Mouse (Mus musculus): ENCODE results near the gene Flvcr2. TPM values are rescaled to one million over a fixed set of nuclear protein-coding genes. Genes with fewer than 3 reads are reported as not detected.

Gene Flvcr2
- polyA plus RNA-seq, 1 experiment, result 0.47 TPM

GRCm38 (mm10) chr12:85704566-85704965 lies 41.8 kb upstream of the Flvcr2 start:
- Histone ChIP-seq H3K27me3 (ENCODE audit: control insufficient read depth, insufficient read depth, low read length) (no peaks in the 10 kb centered on the region), H3K4me1 (replicated peaks; ENCODE audit: control insufficient read depth, insufficient read depth, low read length) (peaks cover 23% of the 10 kb centered on the region), H3K4me3 (ENCODE audit: control insufficient read depth, insufficient read depth, low read length) (no peak overlapping the region), H3K36me3 (ENCODE audit: control insufficient read depth, insufficient read depth, low read length) (no peaks in the 10 kb centered on the region), H3K27ac (ENCODE audit: control insufficient read depth, insufficient read depth, low read length) (peak overlapping the region; percentile 68)
- WGBS, result 39% methylated on average over 7 of the region's 7 CpGs
- TF ChIP-seq CTCF (IDR thresholded peaks at IDR 0.05; ENCODE audit: borderline replicate concordance, control insufficient read depth, extremely low read depth, insufficient read depth, low read length, poor library complexity) (no peak), POLR2A (IDR thresholded peaks at IDR 0.05; ENCODE audit: control insufficient read depth, extremely low read depth, insufficient read depth, low read length, poor library complexity) (no peak)
- DNase-seq, result peak; percentile 22

GRCm38 (mm10) chr12:85705002-85705830 lies 41.1 kb upstream of the Flvcr2 start:
- 4% methylated on average over 20 of the region's 20 CpGs for WGBS
- peak; percentile 79 for DNase-seq
- H3K36me3 ChIP-seq (ENCODE audit: control insufficient read depth, insufficient read depth, low read length), result no peaks in the 10 kb centered on the region
- peak overlapping the region; percentile 68 for H3K27ac ChIP-seq (ENCODE audit: control insufficient read depth, insufficient read depth, low read length)
- H3K4me3 ChIP-seq (ENCODE audit: control insufficient read depth, insufficient read depth, low read length), result peak overlapping the region; percentile 50
- peaks cover 23% of the 10 kb centered on the region for H3K4me1 ChIP-seq (replicated peaks; ENCODE audit: control insufficient read depth, insufficient read depth, low read length)
- no peaks in the 10 kb centered on the region for H3K27me3 ChIP-seq (ENCODE audit: control insufficient read depth, insufficient read depth, low read length)
- TF ChIP-seq CTCF (IDR thresholded peaks at IDR 0.05; ENCODE audit: borderline replicate concordance, control insufficient read depth, extremely low read depth, insufficient read depth, low read length, poor library complexity) (no peak; the same call in 1 of the 2 replicates), POLR2A (IDR thresholded peaks at IDR 0.05; ENCODE audit: control insufficient read depth, extremely low read depth, insufficient read depth, low read length, poor library complexity) (peak; percentile 65)

GRCm38 (mm10) chr12:85705831-85706530 lies 40.4 kb upstream of the Flvcr2 start:
- Histone ChIP-seq H3K27ac (ENCODE audit: control insufficient read depth, insufficient read depth, low read length) (no peak overlapping the region), H3K27me3 (ENCODE audit: control insufficient read depth, insufficient read depth, low read length) (no peaks in the 10 kb centered on the region)
- WGBS, result 23% methylated on average over 17 of the region's 17 CpGs

DNA sequence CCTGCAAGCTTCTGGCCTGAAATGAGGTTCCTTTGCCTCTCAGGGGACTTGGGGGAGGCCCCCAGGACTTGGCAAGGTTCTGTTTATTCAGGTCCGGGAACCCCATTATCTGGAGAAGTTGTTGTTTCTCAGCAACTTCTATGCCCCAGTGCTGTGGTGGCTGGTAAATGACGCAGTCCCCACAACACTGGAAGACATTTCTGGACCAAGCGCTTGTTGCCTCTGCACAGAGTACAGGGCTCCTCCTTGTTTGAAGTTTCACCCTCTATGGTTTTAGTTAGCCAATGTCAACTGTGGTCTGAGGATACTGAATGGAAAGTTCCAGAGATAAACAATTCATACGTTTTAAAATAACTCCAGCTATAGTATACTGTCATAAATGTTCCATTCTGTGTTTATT lies 39.4 kb upstream of the Flvcr2 start:
- TF ChIP-seq POLR2A (IDR thresholded peaks at IDR 0.05; ENCODE audit: control insufficient read depth, extremely low read depth, insufficient read depth, low read length, poor library complexity) (no peak), CTCF (IDR thresholded peaks at IDR 0.05; ENCODE audit: borderline replicate concordance, control insufficient read depth, extremely low read depth, insufficient read depth, low read length, poor library complexity) (no peak)
- DNase-seq, result no peak
- Histone ChIP-seq H3K36me3 (ENCODE audit: control insufficient read depth, insufficient read depth, low read length) (no peaks in the 10 kb centered on the region), H3K27me3 (ENCODE audit: control insufficient read depth, insufficient read depth, low read length) (no peaks in the 10 kb centered on the region), H3K4me3 (ENCODE audit: control insufficient read depth, insufficient read depth, low read length) (no peak overlapping the region), H3K4me1 (replicated peaks; ENCODE audit: control insufficient read depth, insufficient read depth, low read length) (peaks cover 23% of the 10 kb centered on the region), H3K27ac (ENCODE audit: control insufficient read depth, insufficient read depth, low read length) (no peak overlapping the region)
- WGBS, result 91% methylated on average over 4 of the region's 4 CpGs

More at GRCm38 (mm10) chr12:85705831-85706530, 40.4 kb upstream of the Flvcr2 start:
- Histone ChIP-seq H3K36me3 (ENCODE audit: control insufficient read depth, insufficient read depth, low read length) (no peaks in the 10 kb centered on the region), H3K4me3 (ENCODE audit: control insufficient read depth, insufficient read depth, low read length) (peak overlapping the region; percentile 50), H3K4me1 (replicated peaks; ENCODE audit: control insufficient read depth, insufficient read depth, low read length) (peaks cover 23% of the 10 kb centered on the region)
- no peak for TF ChIP-seq POLR2A (IDR thresholded peaks at IDR 0.05; ENCODE audit: control insufficient read depth, extremely low read depth, insufficient read depth, low read length, poor library complexity)
- no peak for DNase-seq

DNA sequence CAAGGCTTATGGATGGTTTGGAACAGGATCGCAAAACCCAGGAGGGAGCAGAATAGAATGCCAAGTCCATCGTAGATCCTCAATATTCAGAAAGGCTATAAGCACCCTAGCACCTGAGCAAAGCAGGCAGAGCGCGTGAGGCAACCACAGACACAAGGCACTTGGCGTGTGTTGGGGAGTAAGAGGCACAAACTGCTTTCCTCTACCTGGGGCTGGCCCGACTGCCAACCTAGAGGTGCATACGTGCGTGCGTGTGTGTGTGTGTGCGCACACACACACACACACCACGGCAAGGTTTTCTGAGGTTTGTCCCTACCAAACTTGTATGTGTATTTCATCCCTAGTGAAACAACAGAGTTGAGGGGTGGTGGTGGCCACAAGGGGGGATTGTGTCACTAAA lies 38.9 kb upstream of the Flvcr2 start:
- TF ChIP-seq CTCF (IDR thresholded peaks at IDR 0.05; ENCODE audit: borderline replicate concordance, control insufficient read depth, extremely low read depth, insufficient read depth, low read length, poor library complexity), result no peak
- DNase-seq, result no peak
- Histone ChIP-seq H3K36me3 (ENCODE audit: control insufficient read depth, insufficient read depth, low read length) (no peaks in the 10 kb centered on the region), H3K27ac (ENCODE audit: control insufficient read depth, insufficient read depth, low read length) (no peak overlapping the region), H3K4me1 (replicated peaks; ENCODE audit: control insufficient read depth, insufficient read depth, low read length) (peaks cover 23% of the 10 kb centered on the region), H3K27me3 (ENCODE audit: control insufficient read depth, insufficient read depth, low read length) (no peaks in the 10 kb centered on the region), H3K4me3 (ENCODE audit: control insufficient read depth, insufficient read depth, low read length) (no peak overlapping the region)
- WGBS, result 92% methylated on average over 11 of the region's 11 CpGs

DNA sequence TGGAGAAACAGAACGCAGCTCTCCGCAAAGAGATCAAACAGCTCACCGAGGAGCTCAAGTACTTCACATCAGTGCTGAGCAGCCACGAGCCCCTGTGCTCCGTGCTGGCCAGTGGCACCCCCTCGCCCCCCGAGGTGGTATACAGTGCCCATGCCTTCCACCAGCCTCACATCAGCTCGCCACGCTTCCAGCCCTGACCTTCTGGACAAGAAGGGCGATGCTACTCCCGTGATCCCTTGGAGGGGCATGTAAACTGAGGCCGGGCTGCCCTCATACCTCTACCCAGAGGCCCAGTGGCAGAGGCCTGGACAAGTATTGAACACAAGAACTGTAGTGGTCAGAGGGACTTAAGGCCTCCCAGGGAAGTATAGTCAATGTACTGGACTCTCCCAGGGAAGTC lies 37.8 kb upstream of the Flvcr2 start:
- WGBS, result 96% methylated on average over 12 of the region's 12 CpGs
- Histone ChIP-seq H3K4me3 (ENCODE audit: control insufficient read depth, insufficient read depth, low read length) (no peak overlapping the region), H3K36me3 (ENCODE audit: control insufficient read depth, insufficient read depth, low read length) (no peaks in the 10 kb centered on the region), H3K27ac (ENCODE audit: control insufficient read depth, insufficient read depth, low read length) (no peak overlapping the region), H3K27me3 (ENCODE audit: control insufficient read depth, insufficient read depth, low read length) (no peaks in the 10 kb centered on the region), H3K4me1 (replicated peaks; ENCODE audit: control insufficient read depth, insufficient read depth, low read length) (peaks cover 19% of the 10 kb centered on the region)
- TF ChIP-seq CTCF (IDR thresholded peaks at IDR 0.05; ENCODE audit: borderline replicate concordance, control insufficient read depth, extremely low read depth, insufficient read depth, low read length, poor library complexity) (no peak), POLR2A (IDR thresholded peaks at IDR 0.05; ENCODE audit: control insufficient read depth, extremely low read depth, insufficient read depth, low read length, poor library complexity) (no peak)
- no peak for DNase-seq

All from thymus, adult 2 months (tissue).